Mouse (Mus musculus): ENCODE measurements around the gene Entpd3.

DNA sequence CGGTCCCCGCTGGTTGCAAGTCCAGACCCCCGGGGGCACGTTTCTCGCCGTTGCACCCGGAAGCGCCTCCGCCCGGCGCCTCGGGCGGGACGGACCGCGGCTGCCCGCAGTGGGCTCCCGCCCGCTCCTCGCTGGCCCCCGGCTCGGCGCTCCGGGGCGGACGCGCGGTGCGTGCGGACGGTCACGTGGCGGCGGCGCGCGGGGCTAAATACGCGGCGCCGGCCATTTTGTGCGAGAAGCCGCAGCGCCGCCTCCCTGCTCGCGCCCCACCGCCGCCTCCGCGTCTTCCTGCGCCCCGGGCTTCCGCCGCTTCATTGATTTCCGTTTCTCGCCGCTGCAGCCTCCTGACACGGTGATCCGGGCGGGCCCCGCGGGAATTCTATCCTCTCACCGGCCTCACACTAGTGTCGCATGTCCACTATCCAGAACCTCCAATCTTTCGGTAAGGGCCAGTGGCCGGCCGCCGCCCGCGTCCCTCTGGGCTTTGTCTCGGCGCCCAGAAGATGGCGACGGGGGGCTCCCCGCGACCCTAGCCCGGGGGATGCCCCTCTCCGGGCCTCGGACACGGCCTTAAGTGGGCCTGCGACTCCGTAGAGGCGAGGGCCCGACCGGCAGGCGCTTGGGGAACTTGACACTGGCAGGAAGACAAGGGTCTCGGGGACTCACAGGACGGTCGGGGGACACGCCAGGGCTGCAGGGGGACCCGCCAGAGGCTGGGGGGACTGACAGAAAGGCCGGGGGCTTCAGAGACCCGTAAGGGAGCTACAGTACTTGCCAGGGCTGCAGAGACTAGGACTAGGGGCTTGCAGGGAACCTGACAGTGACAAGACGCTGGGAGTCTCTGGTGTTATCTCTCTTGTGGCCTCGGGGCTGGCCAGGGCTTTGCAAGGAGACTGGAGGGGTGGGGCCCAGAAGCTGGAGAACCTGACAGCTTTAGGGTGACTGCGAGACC lies 46.9 kb upstream of the Entpd3 start:
- TF ChIP-seq CTCF (IDR thresholded peaks at IDR 0.05; ENCODE audit: low read depth), result 0 out of 2 replicates have a peak, but pooled peaks have one; percentile 18
- no peak for TF ChIP-seq EP300 (optimal IDR thresholded peaks at IDR 0.05)
